Comparison of ENCODE assay signal across 15 mouse cellular contexts in genomic region chr6:84594626-84595025, GRCm38 (mm10). TPM values are rescaled to one million over a fixed set of nuclear protein-coding genes. Genes with fewer than 3 reads are reported as not detected.
DNase-seq lines count a peak whose midpoint lies in the region; ATAC-seq lines count a peak whose summit lies in the region.
"Had no signal": no experiment of that assay in that cellular context is flagged by ENCODE, and none has a peak within 500 bp of the region (broad histone marks: within the 10 kb centered on the region; RNA-seq: fewer than 3 reads in every experiment).

No protein-coding gene starts in this region.

- H3K9ac ChIP-seq in intestine, embryonic 14.5 days (ENCODE audit: low read length), result no peak overlapping the region
- H3K9ac ChIP-seq in intestine, embryonic 16.5 days (ENCODE audit: low read depth, low read length), result no peak overlapping the region
- H3K9ac ChIP-seq in midbrain, embryonic 13.5 days (replicated peaks), result 0 out of 2 replicates have a peak overlapping the region, but pooled peaks have one; percentile 48
- H3K9ac ChIP-seq: liver, embryonic 14.5 days had no signal

- no peaks in the 10 kb centered on the region for H3K9me3 ChIP-seq in intestine, embryonic 14.5 days (ENCODE audit: control insufficient read depth, low read length)
- no peaks in the 10 kb centered on the region for H3K9me3 ChIP-seq in intestine, embryonic 16.5 days (ENCODE audit: control insufficient read depth, low read length)
- no peaks in the 10 kb centered on the region for H3K9me3 ChIP-seq in hindbrain, embryonic 10.5 days
- H3K9me3 ChIP-seq in midbrain, embryonic 13.5 days, result no peaks in the 10 kb centered on the region
- H3K9me3 ChIP-seq: megakaryocyte, embryonic 14.5 days had no signal

- peaks cover 16% of the 10 kb centered on the region for H3K4me1 ChIP-seq in intestine, embryonic 14.5 days (replicated peaks; ENCODE audit: control insufficient read depth, insufficient read depth, low read length)
- peaks cover 16% of the 10 kb centered on the region for H3K4me1 ChIP-seq in intestine, embryonic 16.5 days (ENCODE audit: control insufficient read depth, insufficient read depth, low read length)
- H3K4me1 ChIP-seq in hindbrain, embryonic 10.5 days (replicated peaks), result peaks cover 61% of the 10 kb centered on the region
- H3K4me1 ChIP-seq in midbrain, embryonic 13.5 days (replicated peaks), result peaks cover 22% of the 10 kb centered on the region

- DNase-seq in intestine, embryonic 14.5 days (ENCODE audit: low spot score), result peak; percentile 38
- DNase-seq in embryo, embryonic 10 days (ENCODE audit: low spot score), result peak; percentile 57
- peak; percentile 55 for DNase-seq in hindbrain, embryonic 10.5 days (ENCODE audit: low spot score)
- DNase-seq in cerebellum, postnatal 36 days, result no peak
- DNase-seq in right cerebral cortex, postnatal 14 days, result no peak
- DNase-seq in lung, postnatal 4 days, result no peak
- DNase-seq: cerebellum, adult 2 months; gastrocnemius, postnatal 36 days; heart, postnatal 36 days had no signal

- WGBS in intestine, embryonic 14.5 days, result 71% methylated on average over 3 of the region's 3 CpGs
- WGBS in intestine, embryonic 16.5 days, result 75% methylated on average over 3 of the region's 3 CpGs
- 29% methylated on average over 3 of the region's 3 CpGs for whole genome bisulfite sequencing in hindbrain, embryonic 10.5 days
- 11% methylated on average over 3 of the region's 3 CpGs for WGBS in midbrain, embryonic 13.5 days

- ATAC-seq in intestine, embryonic 14.5 days (replicated peaks; ENCODE audit: low FRiP score, low TSS enrichment, low read depth), result no peak
- ATAC-seq in intestine, embryonic 16.5 days, result no peak
- ATAC-seq in midbrain, embryonic 13.5 days, result peak; percentile 76

- H3K4me3 ChIP-seq in intestine, embryonic 14.5 days (ENCODE audit: low read depth, low read length), result no peak overlapping the region
- H3K4me3 ChIP-seq in intestine, embryonic 16.5 days (ENCODE audit: low read length), result no peak overlapping the region
- peak overlapping the region; percentile 70 for H3K4me3 ChIP-seq in hindbrain, embryonic 10.5 days
- H3K4me3 ChIP-seq in midbrain, embryonic 13.5 days (replicated peaks), result no peak overlapping the region
- H3K4me3 ChIP-seq: erythroblast, embryonic 14.5 days; megakaryocyte, embryonic 14.5 days had no signal

- H3K36me3 ChIP-seq in intestine, embryonic 14.5 days (ENCODE audit: control insufficient read depth, insufficient read depth, low read length), result no peaks in the 10 kb centered on the region
- H3K36me3 ChIP-seq in intestine, embryonic 16.5 days (ENCODE audit: control insufficient read depth, insufficient read depth, low read length), result no peaks in the 10 kb centered on the region
- H3K36me3 ChIP-seq in hindbrain, embryonic 10.5 days, result no peaks in the 10 kb centered on the region
- H3K36me3 ChIP-seq in midbrain, embryonic 13.5 days, result no peaks in the 10 kb centered on the region

- H3K4me2 ChIP-seq in intestine, embryonic 14.5 days (ENCODE audit: low read length), result no peak overlapping the region
- H3K4me2 ChIP-seq in intestine, embryonic 16.5 days (ENCODE audit: low read depth, low read length), result no peak overlapping the region
- peak overlapping the region; percentile 30 for H3K4me2 ChIP-seq in midbrain, embryonic 13.5 days (replicated peaks)

- H3K27me3 ChIP-seq in intestine, embryonic 14.5 days (replicated peaks; ENCODE audit: control insufficient read depth, insufficient read depth, low read length), result peaks cover 5% of the 10 kb centered on the region
- peaks cover 6% of the 10 kb centered on the region for H3K27me3 ChIP-seq in intestine, embryonic 16.5 days (replicated peaks; ENCODE audit: control insufficient read depth, insufficient read depth, low read length)
- peaks cover 38% of the 10 kb centered on the region for H3K27me3 ChIP-seq in hindbrain, embryonic 10.5 days (ENCODE audit: insufficient read depth, poor library complexity, severe bottlenecking)
- H3K27me3 ChIP-seq in midbrain, embryonic 13.5 days, result peaks cover 36% of the 10 kb centered on the region

- no peak overlapping the region for H3K27ac ChIP-seq in intestine, embryonic 14.5 days (ENCODE audit: low read depth)
- no peak overlapping the region for H3K27ac ChIP-seq in intestine, embryonic 16.5 days (ENCODE audit: low read length)
- peak overlapping the region; percentile 90 for H3K27ac ChIP-seq in hindbrain, embryonic 10.5 days
- no peak overlapping the region; the same call in 1 of the 2 replicates for H3K27ac ChIP-seq in midbrain, embryonic 13.5 days
- H3K27ac ChIP-seq: kidney, postnatal 0 days; liver, embryonic 14.5 days had no signal

RNA-seq across cellular contexts. Expression of gene Cyp26b1, which starts 0.9 kb away (rescaled TPM):
- 2.1 and 2.7 TPM in 2 replicates for polyA plus RNA-seq in intestine, embryonic 14.5 days (2014; fragmentation: Nextera tagmentation; extraction: Ambion mirVana)
- polyA plus RNA-seq in intestine, embryonic 16.5 days (2015; fragmentation: Nextera tagmentation; extraction: Ambion mirVana), result 1.5 and 1.8 TPM in 2 replicates
- 21.1 and 26.2 TPM in 2 replicates for polyA plus RNA-seq in hindbrain, embryonic 10.5 days (2016; fragmentation: Nextera tagmentation; extraction: Ambion mirVana)
- polyA plus RNA-seq in midbrain, embryonic 13.5 days (2015; fragmentation: Nextera tagmentation; extraction: Ambion mirVana), result 12.6 and 14.7 TPM in 2 replicates
- polyA plus RNA-seq: erythroblast, embryonic 14.5 days had no signal

Comparison
In these comparisons a context has a peak if more than half of its experiments do, and no peak if none do; other contexts are left out.
1. DNase-seq: peak in intestine, embryonic 14.5 days (single experiment), embryo, embryonic 10 days (single experiment) and hindbrain, embryonic 10.5 days (single experiment); none in cerebellum, postnatal 36 days (0 of 2), right cerebral cortex, postnatal 14 days (single experiment) and lung, postnatal 4 days (0 of 2).